In the genomic region with DNA sequence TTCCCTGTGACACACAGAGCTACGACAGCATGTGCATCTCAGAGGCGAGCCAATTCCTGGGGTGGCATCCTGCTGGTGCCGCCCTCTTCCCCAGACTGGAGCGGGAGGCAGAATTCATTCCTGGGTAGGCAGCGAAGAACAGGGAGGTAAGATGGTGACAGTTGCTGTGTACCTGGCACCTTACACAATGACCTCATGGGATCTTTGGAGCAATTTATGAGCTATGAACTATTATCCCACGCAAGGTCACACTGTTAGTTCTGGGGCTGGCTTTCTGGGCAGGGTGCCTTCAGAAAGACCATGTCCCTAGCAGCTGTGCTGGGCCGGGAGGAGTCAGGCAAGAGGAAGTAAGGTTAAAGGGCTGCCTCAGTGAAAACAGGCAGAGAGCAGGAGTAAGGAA, we compare ENCODE assay signal across 15 mouse cellular contexts.
DNase-seq lines count a peak whose midpoint lies in the region; ATAC-seq and TF ChIP-seq lines count a peak whose summit lies in the region.
"Had no signal": no experiment of that assay in that cellular context is flagged by ENCODE, and none has a peak within 500 bp of the region (broad histone marks: within the 10 kb centered on the region; RNA-seq: fewer than 3 reads in every experiment).

No protein-coding gene starts in this region.

- no peaks in the 10 kb centered on the region for H3K9me3 ChIP-seq in intestine, embryonic 14.5 days (ENCODE audit: control insufficient read depth, low read length)
- no peaks in the 10 kb centered on the region for H3K9me3 ChIP-seq in intestine, postnatal 0 days (ENCODE audit: control insufficient read depth)
- H3K9me3 ChIP-seq in ES-E14 (ENCODE audit: control insufficient read depth, insufficient read depth, low read depth, low read length): no peaks in the 10 kb centered on the region
- H3K9me3 ChIP-seq in heart, embryonic 16.5 days (replicated peaks; ENCODE audit: control insufficient read depth, low read length): 0 out of 2 replicates have a peak, but pooled peaks cover under 1% of the 10 kb centered on the region
- H3K9me3 ChIP-seq: neural tube, embryonic 13.5 days had no signal

- no peak overlapping the region for H3K9ac ChIP-seq in intestine, embryonic 14.5 days (ENCODE audit: low read length)
- no peak overlapping the region for H3K9ac ChIP-seq in intestine, postnatal 0 days (ENCODE audit: low read depth, low read length)
- peak overlapping the region; percentile 19; the same call in 1 of the 2 replicates for H3K9ac ChIP-seq in ES-E14 (ENCODE audit: insufficient read depth, low read depth, low read length, poor library complexity, severe bottlenecking)
- no peak overlapping the region for H3K9ac ChIP-seq in heart, embryonic 16.5 days (ENCODE audit: low read length)
- H3K9ac ChIP-seq: liver, embryonic 14.5 days; neural tube, embryonic 13.5 days had no signal

- 0 out of 2 replicates have a peak overlapping the region, but pooled peaks have one; percentile 14 for H3K27ac ChIP-seq in intestine, embryonic 14.5 days (ENCODE audit: low read depth)
- no peak overlapping the region for H3K27ac ChIP-seq in intestine, postnatal 0 days (ENCODE audit: low read depth, low read length)
- H3K27ac ChIP-seq in ES-E14 (ENCODE audit: insufficient read depth, low read depth, low read length, poor library complexity, severe bottlenecking): no peak overlapping the region
- H3K27ac ChIP-seq in heart, embryonic 16.5 days (ENCODE audit: low read length): 0 out of 2 replicates have a peak overlapping the region, but pooled peaks have one; percentile 1
- H3K27ac ChIP-seq: hindbrain, postnatal 0 days; left cerebral cortex, adult 2 months; liver, embryonic 14.5 days; neural tube, embryonic 13.5 days had no signal

- peak; percentile 54; the same call in 1 of the 2 replicates for ATAC-seq in cerebellum, adult (ENCODE audit: insufficient number of reproducible peaks, low FRiP score, low TSS enrichment)
- ATAC-seq in intestine, embryonic 14.5 days (replicated peaks; ENCODE audit: low FRiP score, low TSS enrichment, low read depth): no peak
- no peak; the same call in 1 of the 2 replicates for ATAC-seq in intestine, postnatal 0 days
- no peak for ATAC-seq in heart, embryonic 16.5 days (replicated peaks; ENCODE audit: extremely low read depth, insufficient read depth, low FRiP score)
- ATAC-seq: hindbrain, postnatal 0 days; Patski had no signal

- no peak overlapping the region for H3K4me2 ChIP-seq in intestine, embryonic 14.5 days (ENCODE audit: low read length)
- H3K4me2 ChIP-seq in intestine, postnatal 0 days (replicated peaks; ENCODE audit: low read depth): no peak overlapping the region
- no peak overlapping the region for H3K4me2 ChIP-seq in heart, embryonic 16.5 days (ENCODE audit: low read depth, low read length)
- H3K4me2 ChIP-seq: neural tube, embryonic 13.5 days had no signal

- no peak for TF ChIP-seq CTCF in intestine, postnatal 0 days (IDR thresholded peaks at IDR 0.05; ENCODE audit: low read depth)

- no peak overlapping the region for H3K4me3 ChIP-seq in intestine, embryonic 14.5 days (ENCODE audit: low read depth, low read length)
- H3K4me3 ChIP-seq in intestine, postnatal 0 days (ENCODE audit: low read depth, low read length): no peak overlapping the region
- H3K4me3 ChIP-seq in ES-E14 (ENCODE audit: insufficient read depth in 1 of 2, low read depth in 1 of 2, low read length in 2 of 2, poor library complexity in 1 of 2, severe bottlenecking in 1 of 2): no peak overlapping the region
- H3K4me3 ChIP-seq in heart, embryonic 16.5 days (ENCODE audit: low read length): no peak overlapping the region
- H3K4me3 ChIP-seq: left cerebral cortex, adult 2 months; neural tube, embryonic 13.5 days had no signal

- peaks cover 8% of the 10 kb centered on the region for H3K4me1 ChIP-seq in intestine, embryonic 14.5 days (replicated peaks; ENCODE audit: control insufficient read depth, insufficient read depth, low read length)
- H3K4me1 ChIP-seq in intestine, postnatal 0 days (replicated peaks; ENCODE audit: control insufficient read depth, insufficient read depth, low read length): no peaks in the 10 kb centered on the region
- H3K4me1 ChIP-seq in ES-E14 (ENCODE audit: control insufficient read depth in 2 of 2, insufficient read depth in 2 of 2, low read length in 2 of 2, poor library complexity in 1 of 2): peaks cover 0 to 1% of the 10 kb centered on the region in 2 experiments; a peak in 1 of 4 replicates
- peaks cover 13% of the 10 kb centered on the region for H3K4me1 ChIP-seq in heart, embryonic 16.5 days (ENCODE audit: control insufficient read depth, insufficient read depth, low read length)

- no peaks in the 10 kb centered on the region for H3K27me3 ChIP-seq in intestine, embryonic 14.5 days (replicated peaks; ENCODE audit: control insufficient read depth, insufficient read depth, low read length)
- no peaks in the 10 kb centered on the region for H3K27me3 ChIP-seq in intestine, postnatal 0 days (replicated peaks; ENCODE audit: control insufficient read depth, insufficient read depth, low read length)
- H3K27me3 ChIP-seq in heart, embryonic 16.5 days (ENCODE audit: control insufficient read depth, insufficient read depth, low read length): no peaks in the 10 kb centered on the region
- H3K27me3 ChIP-seq: neural tube, embryonic 13.5 days; Patski had no signal

- DNase-seq in cerebellum, adult 8-10 months: no peak
- no peak for DNase-seq in intestine, embryonic 14.5 days (ENCODE audit: low spot score)
- DNase-seq in ES-E14 (ENCODE audit: low read depth, low spot score): no peak
- DNase-seq in left cerebral cortex, adult 9 months (ENCODE audit: low spot score in 2 of 2): no peak
- no peak for DNase-seq in gastrocnemius, postnatal 25 days
- DNase-seq: B cell, adult 2 months; right cerebral cortex, postnatal 25 days had no signal

- H3K36me3 ChIP-seq in intestine, embryonic 14.5 days (ENCODE audit: control insufficient read depth, insufficient read depth, low read length): peaks cover 25% of the 10 kb centered on the region
- peaks cover 11% of the 10 kb centered on the region; the same call in 1 of the 2 replicates for H3K36me3 ChIP-seq in intestine, postnatal 0 days (ENCODE audit: control insufficient read depth, insufficient read depth)
- no peaks in the 10 kb centered on the region for H3K36me3 ChIP-seq in ES-E14 (ENCODE audit: control insufficient read depth, insufficient read depth, low read length, poor library complexity, severe bottlenecking)
- H3K36me3 ChIP-seq in heart, embryonic 16.5 days (ENCODE audit: control insufficient read depth, insufficient read depth): peaks cover 12% of the 10 kb centered on the region

- WGBS in intestine, embryonic 14.5 days: 72% methylated on average over 7 of the region's 7 CpGs
- 73% methylated on average over 7 of the region's 7 CpGs for WGBS in intestine, postnatal 0 days
- WGBS in heart, embryonic 16.5 days: 77% methylated on average over 7 of the region's 7 CpGs

- in situ Hi-C loops in ES-E14 (cut with MboI; ENCODE audit: low sequenced_read_pairs in 2 of 2, unreplicated experiment in 2 of 2): no loop called here

TF ChIP-seq in ES-E14, 5 proteins besides CTCF, POLR2A, EP300 and RAD21:
- TF ChIP-seq ZC3H11A (IDR thresholded peaks at IDR 0.05; ENCODE audit: borderline replicate concordance, low read depth, low read length) (no peak), HCFC1 (IDR thresholded peaks at IDR 0.05; ENCODE audit: borderline replicate concordance, insufficient read depth, low read length) (no peak), ZNF384 (IDR thresholded peaks at IDR 0.05; ENCODE audit: low read depth, low read length) (no peak), MAFK (IDR thresholded peaks at IDR 0.05; ENCODE audit: insufficient read depth, low read depth, low read length) (no peak), CHD2 (IDR thresholded peaks at IDR 0.05; ENCODE audit: low read depth, low read length) (no peak)

Comparison
In these comparisons a context has a peak if more than half of its experiments do, and no peak if none do; other contexts are left out.
1. H3K27ac ChIP-seq: peak in intestine, embryonic 14.5 days (single experiment) and heart, embryonic 16.5 days (single experiment); none in intestine, postnatal 0 days (single experiment) and ES-E14 (single experiment).